Comparison of ENCODE assay signal across 27 mouse cellular contexts in genomic region chr16:76540964-76541363, GRCm38 (mm10).
A peak's percentile ranks its signal among the peaks of the same experiment; 100 is the strongest.
DNase-seq lines count a peak whose midpoint lies in the region; ATAC-seq lines count a peak whose summit lies in the region.
"Had no signal": no experiment of that assay in that cellular context is flagged by ENCODE, and none has a peak within 500 bp of the region (broad histone marks: within the 10 kb centered on the region; RNA-seq: fewer than 3 reads in every experiment).

No protein-coding gene starts in this region.

- H3K4me3 ChIP-seq in midbrain, embryonic 10.5 days: no peak overlapping the region
- H3K4me3 ChIP-seq in midbrain, embryonic 13.5 days (replicated peaks): no peak overlapping the region
- no peak overlapping the region for H3K4me3 ChIP-seq in intestine, embryonic 16.5 days (ENCODE audit: low read length)
- H3K4me3 ChIP-seq: forebrain, embryonic 10.5 days; heart, embryonic 10.5 days; hindbrain, embryonic 10.5 days; limb, embryonic 13.5 days; myocyte; neural tube, embryonic 13.5 days had no signal

- no peak overlapping the region for H3K4me2 ChIP-seq in midbrain, embryonic 13.5 days (replicated peaks)
- H3K4me2 ChIP-seq in intestine, embryonic 16.5 days (ENCODE audit: low read depth, low read length): no peak overlapping the region
- H3K4me2 ChIP-seq: limb, embryonic 13.5 days; neural tube, embryonic 13.5 days had no signal

- 44% methylated on average over 5 of the region's 5 CpGs for WGBS in midbrain, embryonic 10.5 days
- 28% methylated on average over 5 of the region's 5 CpGs for WGBS in midbrain, embryonic 13.5 days
- WGBS in intestine, embryonic 16.5 days: 40% methylated on average over 5 of the region's 5 CpGs

- H3K36me3 ChIP-seq in midbrain, embryonic 10.5 days: no peaks in the 10 kb centered on the region
- H3K36me3 ChIP-seq in midbrain, embryonic 13.5 days: no peaks in the 10 kb centered on the region
- no peaks in the 10 kb centered on the region for H3K36me3 ChIP-seq in intestine, embryonic 16.5 days (ENCODE audit: control insufficient read depth, insufficient read depth, low read length)
- H3K36me3 ChIP-seq: forebrain, embryonic 10.5 days; heart, embryonic 10.5 days; hindbrain, embryonic 10.5 days; limb, embryonic 13.5 days; neural tube, embryonic 13.5 days had no signal

- no peak overlapping the region for H3K27ac ChIP-seq in midbrain, embryonic 10.5 days (replicated peaks)
- no peak overlapping the region for H3K27ac ChIP-seq in midbrain, embryonic 13.5 days
- no peak overlapping the region for H3K27ac ChIP-seq in intestine, embryonic 16.5 days (ENCODE audit: low read length)
- H3K27ac ChIP-seq: forebrain, embryonic 10.5 days; heart, embryonic 10.5 days; hindbrain, embryonic 10.5 days; limb, embryonic 13.5 days; liver, embryonic 14.5 days; neural tube, embryonic 13.5 days had no signal

- H3K9ac ChIP-seq in midbrain, embryonic 13.5 days (replicated peaks): no peak overlapping the region
- no peak overlapping the region for H3K9ac ChIP-seq in intestine, embryonic 16.5 days (ENCODE audit: low read depth, low read length)
- H3K9ac ChIP-seq: forebrain, postnatal 0 days; limb, embryonic 13.5 days; liver, embryonic 14.5 days; neural tube, embryonic 13.5 days had no signal

- H3K4me1 ChIP-seq in midbrain, embryonic 10.5 days: peaks cover 36% of the 10 kb centered on the region
- peaks cover 20% of the 10 kb centered on the region for H3K4me1 ChIP-seq in midbrain, embryonic 13.5 days (replicated peaks)
- H3K4me1 ChIP-seq in intestine, embryonic 16.5 days (ENCODE audit: control insufficient read depth, insufficient read depth, low read length): no peaks in the 10 kb centered on the region

- no peak for ATAC-seq in midbrain, embryonic 13.5 days
- peak; percentile 55 for ATAC-seq in intestine, embryonic 16.5 days
- ATAC-seq: forebrain, postnatal 0 days; hindbrain, embryonic 16.5 days; midbrain, embryonic 16.5 days had no signal

- intact Hi-C loops in left cerebral cortex, postnatal 10 days (cut with DNase I): no loop called here

- peak; percentile 33 for DNase-seq in kidney, adult 9 months
- DNase-seq in kidney, adult 18-20 months: no peak
- DNase-seq in midbrain, embryonic 10.5 days (ENCODE audit: low spot score): peak; percentile 10
- DNase-seq in right cerebral cortex, postnatal 36 days (ENCODE audit: low spot score in 2 of 2): no peak
- no peak for DNase-seq in left cerebral cortex, postnatal 10 days (ENCODE audit: extremely low spot score in 1 of 2, low spot score in 2 of 2)
- DNase-seq: adrenal gland, postnatal 25 days; cerebellum, adult 9-11 months; forebrain, postnatal 0 days; kidney, adult 8-10 months; kidney, postnatal 25 days; layer of hippocampus, postnatal 36 days; lung, postnatal 4 days; retina, postnatal 1 day; right cerebral cortex, postnatal 25 days; thymus, adult 18-20 months; thymus, postnatal 36 days had no signal

- H3K9me3 ChIP-seq in midbrain, embryonic 10.5 days (replicated peaks): no peaks in the 10 kb centered on the region
- H3K9me3 ChIP-seq in midbrain, embryonic 13.5 days: no peaks in the 10 kb centered on the region
- no peaks in the 10 kb centered on the region for H3K9me3 ChIP-seq in intestine, embryonic 16.5 days (ENCODE audit: control insufficient read depth, low read length)
- H3K9me3 ChIP-seq: forebrain, embryonic 10.5 days; heart, embryonic 10.5 days; hindbrain, embryonic 10.5 days; limb, embryonic 13.5 days; neural tube, embryonic 13.5 days had no signal

- H3K27me3 ChIP-seq in midbrain, embryonic 10.5 days (ENCODE audit: low read depth, poor library complexity, severe bottlenecking): peaks cover 11% of the 10 kb centered on the region
- H3K27me3 ChIP-seq in midbrain, embryonic 13.5 days: no peaks in the 10 kb centered on the region
- H3K27me3 ChIP-seq in intestine, embryonic 16.5 days (replicated peaks; ENCODE audit: control insufficient read depth, insufficient read depth, low read length): no peaks in the 10 kb centered on the region
- H3K27me3 ChIP-seq: limb, embryonic 13.5 days; neural tube, embryonic 13.5 days had no signal

Comparison
In these comparisons a context has a peak if more than half of its experiments do, and no peak if none do; other contexts are left out.
1. DNase-seq: peak in kidney, adult 9 months (single experiment) and midbrain, embryonic 10.5 days (single experiment); none in kidney, adult 18-20 months (single experiment), right cerebral cortex, postnatal 36 days (0 of 2) and left cerebral cortex, postnatal 10 days (0 of 2).